In the genomic region with DNA sequence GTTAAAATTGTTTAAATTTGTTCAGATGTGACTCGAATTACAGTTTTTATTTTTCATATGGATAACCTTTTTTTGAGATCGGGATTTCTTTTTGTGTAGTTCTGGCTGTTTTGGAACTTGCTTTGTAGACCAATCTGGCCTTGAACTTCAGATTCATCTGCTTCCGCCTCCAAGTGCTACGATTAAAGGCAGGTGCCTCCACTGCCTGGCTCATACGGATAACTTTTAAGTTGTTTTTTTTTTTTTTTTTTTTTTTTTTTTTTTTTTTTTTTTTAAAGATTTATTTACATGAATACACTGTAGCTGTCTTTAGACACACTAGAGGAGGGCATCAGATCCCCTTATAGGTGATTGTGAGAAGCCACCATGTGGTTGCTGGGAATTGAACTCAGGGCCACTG, we compare ENCODE assay signal across 28 mouse cellular contexts.
"Had no signal": no experiment of that assay in that cellular context is flagged by ENCODE, and none has a peak within 500 bp of the region (broad histone marks: within the 10 kb centered on the region; RNA-seq: fewer than 3 reads in every experiment).

No protein-coding gene starts in this region.

- H3K4me1 ChIP-seq: limb, embryonic 12.5 days; limb, embryonic 13.5 days; limb, embryonic 15.5 days; lung, embryonic 15.5 days; midbrain, embryonic 10.5 days; midbrain, embryonic 12.5 days; midbrain, embryonic 13.5 days; neural tube, embryonic 12.5 days had no signal

- H3K4me3 ChIP-seq: limb, embryonic 10.5 days; limb, embryonic 12.5 days; limb, embryonic 13.5 days; limb, embryonic 15.5 days; liver, embryonic 12.5 days; liver, embryonic 13.5 days; liver, embryonic 15.5 days; lung, embryonic 15.5 days; megakaryocyte, embryonic 14.5 days; midbrain, embryonic 10.5 days; midbrain, embryonic 12.5 days; midbrain, embryonic 13.5 days; midbrain, embryonic 15.5 days; myocyte; neural tube, embryonic 12.5 days had no signal

- H3K27ac ChIP-seq: limb, embryonic 10.5 days; limb, embryonic 12.5 days; limb, embryonic 13.5 days; limb, embryonic 15.5 days; liver, embryonic 12.5 days; liver, embryonic 13.5 days; liver, embryonic 14.5 days; liver, embryonic 15.5 days; lung, embryonic 15.5 days; macrophage; midbrain, embryonic 10.5 days; midbrain, embryonic 12.5 days; midbrain, embryonic 13.5 days; midbrain, embryonic 15.5 days; neural tube, embryonic 12.5 days had no signal

- DNase-seq: left cerebral cortex, postnatal 4 days; liver; liver, embryonic 13.5 days; liver, postnatal 0 days; lung, adult 18-20 months; lung, adult 2 months; lung, embryonic 14.5 days; lung, postnatal 10 days; lung, postnatal 14 days; lung, postnatal 36 days; lung, postnatal 4 days; midbrain, embryonic 14.5 days had no signal

- H3K9ac ChIP-seq: limb, embryonic 12.5 days; limb, embryonic 13.5 days; limb, embryonic 15.5 days; liver, embryonic 12.5 days; liver, embryonic 13.5 days; liver, embryonic 14.5 days; liver, embryonic 15.5 days; liver, postnatal 0 days; lung, embryonic 14.5 days; lung, embryonic 15.5 days; midbrain, embryonic 12.5 days; midbrain, embryonic 13.5 days; midbrain, embryonic 15.5 days; neural tube, embryonic 12.5 days had no signal

- H3K27me3 ChIP-seq: limb, embryonic 12.5 days; limb, embryonic 13.5 days; limb, embryonic 15.5 days; liver, embryonic 12.5 days; liver, embryonic 13.5 days; liver, embryonic 15.5 days; lung, embryonic 15.5 days; megakaryocyte, embryonic 14.5 days; midbrain, embryonic 12.5 days; midbrain, embryonic 13.5 days; midbrain, embryonic 15.5 days; neural tube, embryonic 12.5 days had no signal

- H3K9me3 ChIP-seq: limb, embryonic 10.5 days; limb, embryonic 12.5 days; limb, embryonic 13.5 days; limb, embryonic 15.5 days; liver, embryonic 12.5 days; liver, embryonic 13.5 days; liver, embryonic 15.5 days; lung, embryonic 15.5 days; megakaryocyte, embryonic 14.5 days; midbrain, embryonic 10.5 days; midbrain, embryonic 12.5 days; midbrain, embryonic 13.5 days; midbrain, embryonic 15.5 days; neural tube, embryonic 12.5 days had no signal
